Mouse (Mus musculus) CD4-positive helper T cell, adult 2 months (primary cell): ENCODE measurements around the gene Tinf2.

Source experiments
- DNase-seq: peaks from one replicate; pipeline ENCODE4 v3.0.0-alpha.2; 2012; ENCODE audit warnings: low read depth, missing footprints, low spot score

Gene Tinf2

GRCm38 (mm10) chr14:55637795-55638194, 43.8 kb downstream of the Tinf2 start, which contains the start of gene Gm49378:
Gene Gm49378 (minus strand): TSS chr14:55637895.
- no peak for DNase-seq

GRCm38 (mm10) chr14:55635523-55636007, 46.1 kb downstream of the Tinf2 start, which contains the start of gene Ipo4:
Gene Ipo4 (minus strand): TSS chr14:55635957.
- peak; percentile 93 for DNase-seq

GRCm38 (mm10) chr14:55634874-55635522, 46.6 kb downstream of the Tinf2 start:
- no peak for DNase-seq

GRCm38 (mm10) chr14:55629312-55629711, 52.3 kb downstream of the Tinf2 start:
- peak; percentile 76 for DNase-seq

GRCm38 (mm10) chr14:55628077-55628827, 53.4 kb downstream of the Tinf2 start:
- no peak for DNase-seq
